Mouse (Mus musculus) v-Abl transformed pro-B cells (cell line): Measurements from ENCODE around the gene Gm13178.

Source experiments
- in situ Hi-C, 2 experiments: fragments of 400-800 bp; cut with MboI; formaldehyde crosslinking; loops; one replicate each; pipeline ENCODE4 v1.15.1; 2025; ENCODE audit not compliant: unreplicated experiment in 2 of 2

Gm13178 gene

DNA sequence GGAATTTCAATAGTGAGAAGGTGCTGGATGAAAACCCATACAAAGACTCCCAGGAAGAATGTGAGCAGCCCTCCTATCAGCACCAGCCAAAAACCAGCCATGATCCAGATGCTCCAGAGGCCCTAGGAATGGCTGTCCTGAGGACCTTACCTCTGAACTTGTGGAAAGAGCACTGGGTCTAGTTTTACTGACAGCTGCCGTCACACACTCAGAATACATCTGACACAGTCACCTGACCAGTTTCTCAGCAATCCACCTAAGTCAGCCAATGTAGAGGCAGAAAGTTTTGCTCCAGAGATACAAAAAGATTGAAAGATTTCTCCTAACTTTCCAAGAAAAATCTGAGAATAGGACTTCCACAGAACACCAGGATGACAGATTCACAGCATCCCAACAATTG is at the start of gene Gm13178:
Gene Gm13178 (minus strand): TSS at position 101 of the 400 bp plus-strand sequence.
- in situ Hi-C loops = no loop called here

DNA sequence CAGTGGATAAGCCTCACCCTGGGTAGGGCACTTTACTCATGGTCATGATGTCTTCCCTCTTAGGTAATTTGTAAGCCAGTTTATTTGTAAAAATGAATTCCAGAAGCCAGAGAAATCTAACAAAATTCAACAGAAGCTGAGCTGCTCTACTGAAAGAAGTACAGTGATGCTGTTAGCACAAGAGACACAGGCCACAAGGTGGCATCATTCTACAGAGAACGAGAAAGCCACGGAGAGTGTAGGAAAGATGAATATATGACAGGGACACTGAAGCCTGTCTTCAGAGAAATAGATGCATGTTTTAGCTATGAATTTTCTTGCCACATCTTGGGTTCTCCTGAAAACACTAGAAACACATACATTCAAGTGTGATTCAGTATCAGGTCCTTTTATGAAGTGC is 44.5 kb upstream of the Gm13178 start:
- in situ Hi-C loops = loop anchor here (5.0 to 25.0 kb wide), 4 partner anchors 397 to 539 kb away; no protein-coding TSS in a partner anchor

DNA sequence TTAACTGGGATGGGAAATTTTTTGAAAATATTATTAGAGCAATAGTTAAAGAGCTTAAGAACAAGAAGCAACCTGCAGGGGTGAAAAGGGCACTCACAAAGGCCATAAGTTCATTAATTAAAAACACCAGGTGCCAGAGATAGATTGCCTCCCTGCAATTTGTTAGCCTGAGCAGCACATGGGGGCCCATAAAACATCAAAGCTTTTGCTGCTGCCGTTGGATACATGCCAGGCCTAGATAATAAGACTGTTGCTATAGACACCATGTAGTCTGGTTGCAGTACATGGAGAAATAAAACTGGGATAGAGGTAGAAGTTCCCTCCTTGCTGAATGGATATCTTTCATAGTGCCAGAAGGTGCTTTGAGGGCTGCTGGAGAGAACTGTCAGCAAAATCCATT is 27.9 kb upstream of the Gm13178 start:
- in situ Hi-C loops = no loop called here

DNA sequence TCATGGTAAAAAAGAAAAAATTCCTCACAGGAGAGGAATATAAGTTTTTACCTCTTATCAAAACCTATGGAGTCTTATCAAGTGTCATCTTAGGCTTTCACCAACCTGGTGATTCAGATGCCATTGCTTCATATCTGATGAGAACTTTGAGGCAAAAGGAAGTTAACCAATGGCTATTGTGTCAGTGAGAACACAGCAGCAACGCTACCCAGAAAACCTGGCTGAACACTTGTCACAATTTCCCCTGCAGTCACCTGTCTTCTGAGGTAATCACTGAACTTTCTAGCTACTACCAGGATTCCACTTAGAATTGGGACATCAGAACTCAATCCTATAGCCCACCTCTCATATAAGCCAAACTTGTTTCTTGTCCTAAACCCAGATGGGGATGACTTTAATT is 1.5 kb downstream of the Gm13178 start:
- in situ Hi-C loops = no loop called here

DNA sequence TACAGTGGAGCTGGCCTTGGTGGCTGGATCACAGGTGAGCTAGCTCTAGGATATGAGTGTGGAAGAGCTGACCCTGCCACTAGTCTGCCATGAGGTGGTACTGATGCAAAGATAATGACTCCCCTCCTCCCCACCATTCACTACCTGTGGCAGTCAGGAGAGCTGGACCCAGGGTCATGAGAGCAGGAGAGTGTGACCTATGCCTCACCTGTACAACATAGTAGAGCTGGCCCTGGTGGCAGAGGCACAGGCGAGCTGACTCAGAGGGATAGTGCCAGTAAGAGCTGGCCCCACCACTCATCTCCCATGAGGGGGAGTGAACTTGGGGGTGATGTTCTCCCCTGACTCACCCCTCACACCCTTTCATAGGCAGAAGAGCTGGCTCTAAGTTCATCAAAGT is 2.9 kb downstream of the Gm13178 start:
- in situ Hi-C loops = no loop called here

DNA sequence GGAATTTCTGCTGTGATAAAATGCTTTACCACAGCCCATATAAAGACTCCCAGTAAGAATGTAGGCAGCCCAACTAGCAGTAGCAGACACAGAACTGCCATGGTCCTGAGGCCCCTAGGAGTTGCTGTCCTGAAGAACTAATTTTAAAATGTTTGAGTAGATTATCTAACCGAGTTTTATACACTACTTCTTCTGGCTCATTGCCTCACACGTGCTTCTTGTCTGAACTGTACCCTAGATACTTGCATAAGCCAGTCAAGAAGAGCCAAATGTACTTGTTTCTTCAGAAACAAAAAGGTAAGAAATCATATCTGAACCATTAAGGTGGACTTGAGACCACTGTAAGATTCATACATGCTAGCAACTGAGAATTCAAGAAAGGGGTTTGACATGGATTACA is 34.9 kb downstream of the Gm13178 start, which contains the start of gene Gm436:
Gene Gm436 (minus strand): TSS at position 101 of the 400 bp plus-strand sequence.
- in situ Hi-C loops = no loop called here
